Mouse (Mus musculus): ENCODE results near the gene Rnpepl1.

DNA sequence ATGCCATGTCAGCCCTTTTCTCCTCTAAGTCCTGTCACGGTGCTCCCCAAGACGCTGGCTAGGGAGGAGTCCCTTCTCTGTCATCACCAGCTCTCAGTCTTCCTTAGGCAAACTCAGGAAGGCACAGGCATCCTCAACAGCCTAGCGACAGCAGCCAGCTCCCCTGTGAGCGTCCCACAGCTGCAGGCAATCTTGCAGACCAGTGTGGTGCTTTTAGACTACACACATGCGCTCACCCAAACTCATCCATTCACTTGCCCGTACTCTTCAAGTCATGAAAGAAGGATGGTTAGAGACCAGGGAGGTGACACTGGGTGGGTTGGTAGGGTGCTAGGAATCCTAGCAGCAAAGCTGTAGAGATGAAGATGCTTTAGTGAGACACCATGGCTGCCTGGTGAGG, 49.1 kb upstream of the Rnpepl1 start:
- TF ChIP-seq GATA1 (IDR thresholded peaks at IDR 0.05; ENCODE audit: low read length) (no peak), TAL1 (IDR thresholded peaks at IDR 0.05; ENCODE audit: low read length) (no peak)

All from erythroblast, embryonic 14.5 days (primary cell).